Mouse (Mus musculus) cerebellum, adult 2 months (tissue): ENCODE results near the gene Cog7.

ENCODE experiments used
- CTCF ChIP-seq: fragments of 200-500 bp; IDR thresholded peaks from 2 replicates; pipeline ENCODE4 v1.5.1; 2011; ENCODE audit warnings: low read depth, mild to moderate bottlenecking, control low read depth, low read length, moderate library complexity, borderline replicate concordance; ENCODE audit not compliant: insufficient read depth
- POLR2A ChIP-seq: fragments of 200-500 bp; IDR thresholded peaks from 2 replicates; pipeline ENCODE4 v1.6.1; 2011; ENCODE audit warnings: low read length, control low read depth, borderline replicate concordance; ENCODE audit not compliant: insufficient read depth

GRCm38 (mm10) chr7:121947513-121947912 lies 34.0 kb downstream of the Cog7 start:
- TF ChIP-seq CTCF (no peak), POLR2A (no peak)
